Mouse (Mus musculus) testis, adult 2 months (tissue): ENCODE measurements around the gene Lhpp.

ENCODE experiments used
- CTCF ChIP-seq: fragments of 200-500 bp; IDR thresholded peaks from 2 replicates; pipeline ENCODE4 v1.5.1; 2012; ENCODE audit warnings: low read depth, mild to moderate bottlenecking, inconsistent platforms, low read length, moderate library complexity; ENCODE audit not compliant: control insufficient read depth, insufficient read depth, insufficient replicate concordance
- POLR2A ChIP-seq: fragments of 200-500 bp; IDR thresholded peaks from 2 replicates; pipeline ENCODE4 v1.6.1; 2012; ENCODE audit warnings: low read depth, mild to moderate bottlenecking, inconsistent platforms, low read length, moderate library complexity; ENCODE audit not compliant: control insufficient read depth

DNA sequence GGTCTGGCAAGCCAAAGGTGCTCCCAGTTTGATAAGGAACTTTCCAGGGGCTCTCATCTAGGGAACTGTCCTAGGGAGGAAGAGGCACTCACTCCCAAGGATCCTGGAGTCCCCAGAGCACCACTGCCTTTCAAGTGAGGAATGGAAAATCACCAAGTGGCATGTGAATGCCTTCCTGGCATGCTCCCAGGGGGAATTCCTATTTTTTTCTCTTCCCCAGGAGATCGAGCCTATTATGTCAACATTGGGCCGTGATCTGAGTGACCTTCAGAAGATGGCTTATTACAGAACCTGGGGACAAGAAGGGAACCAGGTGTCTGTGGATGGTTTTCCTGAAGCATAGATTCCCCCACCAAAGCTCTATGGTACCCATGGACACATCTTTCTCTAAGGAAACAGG is 141.3 kb downstream of the Lhpp start:
- no peak for TF ChIP-seq CTCF
- TF ChIP-seq POLR2A, result no peak
